Mouse (Mus musculus): ENCODE data around the gene Misp. TPM values are rescaled to one million over a fixed set of nuclear protein-coding genes. Genes with fewer than 3 reads are reported as not detected.

Misp gene
- total RNA-seq, 4 experiments from 2014 or later, result not detected

DNA sequence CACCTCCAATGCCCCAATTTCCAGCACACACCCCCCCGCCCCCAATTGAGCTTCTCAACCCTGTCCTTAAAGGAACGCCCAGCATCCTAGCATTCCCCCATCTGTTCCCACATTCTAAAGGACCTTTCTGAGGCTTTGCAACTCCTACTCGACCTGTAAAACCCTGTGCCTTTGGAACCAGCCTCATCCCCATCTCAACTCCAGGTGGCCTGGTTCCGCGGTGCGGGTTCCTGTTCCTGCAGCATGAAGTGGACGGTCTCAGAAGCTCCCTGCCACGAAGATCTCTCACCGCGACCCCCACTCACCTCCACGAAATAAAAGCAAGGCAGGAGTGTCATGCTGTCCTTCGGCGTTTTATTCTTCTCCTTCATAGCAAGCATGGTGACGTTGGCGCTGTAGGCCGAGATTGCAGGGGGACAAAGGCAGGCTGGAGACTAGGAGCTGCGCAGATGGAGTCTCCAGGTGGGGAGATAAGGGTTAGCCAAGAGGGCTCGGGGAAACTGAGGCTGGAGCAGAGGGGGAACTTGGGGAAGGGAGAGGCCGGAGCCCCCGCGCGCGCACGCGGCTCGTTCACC, 53.0 kb downstream of the Misp start:
- DNase-seq (ENCODE audit: low spot score in 2 of 2), result no peak

DNA sequence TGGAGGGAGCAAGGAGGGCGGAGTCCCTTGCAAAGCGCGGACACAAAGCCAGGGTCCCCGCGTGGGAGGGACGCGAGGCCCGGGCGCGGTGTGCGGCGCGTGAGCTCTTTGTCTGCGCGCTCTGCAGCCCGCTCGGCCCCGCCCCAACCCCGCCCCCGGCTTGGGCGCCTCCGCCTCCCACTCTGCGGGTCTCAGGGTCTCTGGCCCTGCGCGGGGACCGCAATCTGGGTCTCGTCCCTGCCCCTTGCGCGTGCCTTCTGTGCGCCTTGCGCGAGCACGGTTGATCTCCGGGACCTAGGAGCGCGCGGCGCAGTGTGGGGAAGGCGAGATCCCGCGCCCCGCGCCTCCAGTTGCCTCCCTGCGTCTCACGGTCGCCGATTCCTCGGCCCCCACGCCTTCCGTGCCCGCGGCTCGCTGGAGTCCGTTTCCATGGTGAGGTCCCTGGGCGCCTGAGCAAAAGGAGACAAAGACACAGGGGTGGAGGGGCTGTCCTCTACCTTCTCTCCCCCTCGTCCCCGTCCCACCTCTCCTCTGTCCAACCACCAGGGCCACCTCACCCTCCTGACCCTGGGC, 53.6 kb downstream of the Misp start, which contains the start of the genes Prtn3 and Plppr3:
Gene Prtn3 (plus strand): TSS at position 187 of the 573 bp plus-strand sequence.
Gene Plppr3 (minus strand): TSS at position 345 of the 573 bp plus-strand sequence.
- DNase-seq (ENCODE audit: low spot score in 2 of 2), result no peak

DNA sequence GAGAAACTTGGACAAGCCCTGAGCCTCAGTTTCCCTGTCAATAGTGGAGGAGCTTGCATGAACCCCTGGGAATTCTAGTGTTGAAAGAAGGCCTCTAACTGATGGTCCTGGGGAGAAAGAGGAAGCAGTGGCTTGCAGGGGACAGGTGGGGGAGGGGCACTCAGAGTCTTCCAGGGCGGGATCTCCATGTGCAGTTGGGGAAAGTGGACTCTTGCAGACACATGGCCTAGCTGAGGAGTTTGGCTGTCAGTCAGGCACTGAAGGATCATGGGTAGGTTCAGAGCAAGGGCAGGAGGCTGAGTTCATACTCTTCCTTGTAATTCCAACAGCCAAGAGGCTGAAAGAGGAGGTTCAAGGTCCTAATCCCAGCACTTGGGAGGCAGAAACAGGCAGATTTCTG, 56.4 kb downstream of the Misp start:
- no peak for DNase-seq (ENCODE audit: low spot score in 2 of 2)

DNA sequence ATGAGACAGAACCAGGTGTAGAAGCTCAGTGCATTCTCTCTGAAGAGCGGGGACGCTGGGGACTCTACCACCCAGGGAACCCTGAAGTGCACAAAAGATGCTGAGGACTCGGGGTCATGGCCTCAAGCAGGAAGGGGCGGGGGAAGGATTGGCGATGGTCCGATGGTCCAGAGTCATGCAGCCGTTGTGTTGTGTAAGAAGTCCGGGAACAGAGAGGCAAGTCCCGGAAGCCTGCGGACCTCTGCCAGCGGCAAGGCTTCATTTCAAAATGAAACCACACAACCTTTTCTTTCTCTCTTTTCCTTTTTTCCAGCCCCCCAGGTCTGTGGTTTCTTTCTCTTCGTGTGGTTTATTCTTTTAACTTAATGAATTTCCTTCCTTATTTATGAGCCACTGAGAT, 57.0 kb downstream of the Misp start:
- peak; percentile 48 to 61 for DNase-seq (ENCODE audit: low spot score in 2 of 2)

DNA sequence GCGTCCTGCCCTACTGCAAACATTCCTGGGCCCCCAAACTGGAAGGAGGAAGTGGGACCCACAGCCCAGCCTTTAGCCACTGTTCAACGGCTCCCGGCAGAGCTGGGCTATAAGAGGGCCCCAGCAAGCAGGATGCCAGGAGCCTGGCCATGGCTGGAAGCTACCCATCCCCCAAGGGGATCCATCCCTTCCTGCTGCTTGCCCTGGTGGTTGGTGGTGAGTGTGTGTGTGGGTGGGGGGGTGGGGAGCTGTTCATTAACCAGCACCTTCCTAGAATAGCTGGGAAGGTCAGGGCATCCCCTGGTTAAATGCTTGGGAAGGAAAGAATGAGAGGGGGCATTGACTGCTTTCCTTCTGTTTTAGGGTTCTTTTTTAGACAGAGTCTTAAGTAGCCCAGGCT, 58.7 kb downstream of the Misp start:
- no peak for DNase-seq (ENCODE audit: low spot score in 2 of 2)

Small RNAs within 50 kb of the gene (microRNA-seq; reads per million reads assigned to microRNA genes)
- not detected for gene Mir6910

Other genes starting within 250 kb of the Misp start
- gene Theg, start 233.7 kb upstream of the Misp start, total RNA-seq (2022), result not detected
- gene C2cd4c, start 207.0 kb upstream of the Misp start, total RNA-seq (2022), result 1 to 10 TPM in 1 of 4 experiments, under 1 TPM in 3; 0.22 to 1.1 (median 0.68) TPM
- gene Shc2, start 183.1 kb upstream of the Misp start, total RNA-seq (2022), result 10 to 100 TPM in 2 of 4 experiments, 1 to 10 TPM in 2; 5.4 to 13.0 (median 8.7) TPM
- gene Odf3l2, start 175.3 kb upstream of the Misp start, total RNA-seq (2022), result 100 to 1,000 TPM in 1 of 4 experiments, 10 to 100 TPM in 3; 32.0 to 113 (median 56.6) TPM
- not detected for gene Madcam1, start 156.4 kb upstream of the Misp start, total RNA-seq (2022)
- 10 to 100 TPM; 17.6 to 21.1 (median 20.1) TPM for gene Tpgs1, start 151.6 kb upstream of the Misp start, total RNA-seq (2022)
- gene Cdc34, start 138.8 kb upstream of the Misp start, total RNA-seq (2022), result 100 to 1,000 TPM; 381 to 451 (median 390) TPM
- gene Gzmm, start 132.0 kb upstream of the Misp start, total RNA-seq (2022), result 10 to 100 TPM in 3 of 4 experiments, 1 to 10 TPM in 1; 9.9 to 15.9 (median 10.2) TPM
- 100 to 1,000 TPM; 524 to 920 (median 651) TPM for gene Bsg, start 116.5 kb upstream of the Misp start, total RNA-seq (2022)
- under 1 TPM; 0.39 to 0.86 (median 0.73) TPM for gene Hcn2, start 104.4 kb upstream of the Misp start, total RNA-seq (2022)
- gene Polrmt, start 74.4 kb upstream of the Misp start, total RNA-seq (2022), result 10 to 100 TPM; 34.1 to 47.2 (median 38.3) TPM
- not detected for gene Fgf22, start 65.9 kb upstream of the Misp start, total RNA-seq (2022)
- gene Rnf126, start 54.0 kb upstream of the Misp start, total RNA-seq (2022), result 10 to 100 TPM; 51.9 to 80.5 (median 53.3) TPM
- gene Fstl3, start 43.7 kb upstream of the Misp start, total RNA-seq (2022), result 1 to 10 TPM in 2 of 4 experiments, under 1 TPM in 2; 0.73 to 1.2 (median 1.1) TPM
- not detected for gene Prss57, start 30.0 kb upstream of the Misp start, total RNA-seq (2022)
- 10 to 100 TPM in 3 of 4 experiments, 1 to 10 TPM in 1; 6.8 to 12.3 (median 11.2) TPM for gene Palm, start 27.4 kb upstream of the Misp start, total RNA-seq (2022)
- 10 to 100 TPM; 11.8 to 19.3 (median 14.8) TPM for gene Ptbp1, start 33.4 kb downstream of the Misp start, total RNA-seq (2022)
- gene Prtn3, start 53.5 kb downstream of the Misp start, total RNA-seq (2022), result not detected
- gene Plppr3, start 53.6 kb downstream of the Misp start, total RNA-seq (2022), result under 1 TPM in 1 of 4 experiments, not detected in 3; 0.40 TPM
- not detected for gene Elane, start 65.3 kb downstream of the Misp start, total RNA-seq (2022)
- 100 to 1,000 TPM in 1 of 4 experiments, 10 to 100 TPM in 3; 10.7 to 257 (median 39.5) TPM for gene Cfd, start 69.9 kb downstream of the Misp start, total RNA-seq (2022)
- gene Med16, start 87.9 kb downstream of the Misp start, total RNA-seq (2022), result 10 to 100 TPM; 30.8 to 37.1 (median 32.9) TPM
- gene Gm26602, start 89.9 kb downstream of the Misp start, total RNA-seq (2022), result not detected
- under 1 TPM; 0.13 to 0.36 (median 0.22) TPM for gene Kiss1r, start 96.0 kb downstream of the Misp start, total RNA-seq (2022)
- 100 to 1,000 TPM; 124 to 137 (median 129) TPM for gene R3hdm4, start 100.2 kb downstream of the Misp start, total RNA-seq (2022)
- gene Arid3a, start 106.1 kb downstream of the Misp start, total RNA-seq (2022), result 1 to 10 TPM; 1.5 to 2.3 (median 2.1) TPM
- gene Wdr18, start 139.2 kb downstream of the Misp start, total RNA-seq (2022), result 10 to 100 TPM; 20.1 to 26.7 (median 23.0) TPM
- under 1 TPM; 0.13 to 0.52 (median 0.36) TPM for gene Grin3b, start 149.7 kb downstream of the Misp start, total RNA-seq (2022)
- gene Tmem259, start 163.3 kb downstream of the Misp start, total RNA-seq (2022), result 10 to 100 TPM; 67.9 to 81.4 (median 74.4) TPM
- 1 to 10 TPM; 2.7 to 5.3 (median 4.3) TPM for gene Cnn2, start 167.6 kb downstream of the Misp start, total RNA-seq (2022)
- gene Abca7, start 175.5 kb downstream of the Misp start, total RNA-seq (2022), result 1 to 10 TPM; 7.3 to 8.6 (median 8.1) TPM
- gene Arhgap45, start 195.7 kb downstream of the Misp start, total RNA-seq (2022), result 1 to 10 TPM in 2 of 4 experiments, under 1 TPM in 2; 0.48 to 1.3 (median 0.84) TPM
- 10 to 100 TPM; 38.3 to 47.6 (median 39.7) TPM for gene Polr2e, start 218.8 kb downstream of the Misp start, total RNA-seq (2022)
- gene Gpx4, start 226.2 kb downstream of the Misp start, total RNA-seq (2022), result 100 to 1,000 TPM; 510 to 613 (median 541) TPM

All from gastrocnemius, adult 8-10 months (tissue).